In the genomic region with DNA sequence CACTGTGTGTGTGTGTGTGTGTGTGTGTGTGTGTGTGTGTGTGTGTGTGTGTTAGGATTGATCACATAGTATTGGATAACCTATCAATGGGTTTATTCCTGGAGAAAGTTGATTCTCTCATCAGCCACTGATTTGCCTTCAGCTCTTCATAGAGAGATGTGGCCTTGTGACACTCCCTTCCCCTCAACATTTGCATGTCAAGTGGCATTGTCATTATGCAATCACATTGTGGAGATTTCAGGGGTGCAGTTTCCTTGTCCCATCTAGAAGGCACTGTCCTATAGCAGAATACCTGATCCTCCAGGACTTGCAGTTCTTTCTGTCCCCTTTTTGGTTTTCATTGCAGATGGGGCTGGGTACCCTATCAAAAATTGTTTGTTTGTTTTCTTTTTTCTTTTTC, we compare ENCODE assay signal across 27 mouse cellular contexts. TPM values are rescaled to one million over a fixed set of nuclear protein-coding genes. Genes with fewer than 3 reads are reported as not detected.
DNase-seq lines count a peak whose midpoint lies in the region; ATAC-seq and TF ChIP-seq lines count a peak whose summit lies in the region.
"Had no signal": no experiment of that assay in that cellular context is flagged by ENCODE, and none has a peak within 500 bp of the region (broad histone marks: within the 10 kb centered on the region; RNA-seq: fewer than 3 reads in every experiment).

No protein-coding gene starts in this region.

- DNase-seq in CD4-positive, CD25-positive, alpha-beta regulatory T cell, adult 2 months (ENCODE audit: low read depth, low spot score) = peak; percentile 6
- DNase-seq in ES-E14 (ENCODE audit: low read depth, low spot score) = peak; percentile 15
- DNase-seq in ZHBTc4 (ENCODE audit: low read depth, low spot score) = peak; percentile 42
- DNase-seq in left cerebral cortex, adult 9 months (ENCODE audit: low spot score in 2 of 2) = no peak
- DNase-seq in left cerebral cortex, postnatal 14 days (ENCODE audit: low spot score in 2 of 2) = no peak
- DNase-seq: adrenal gland, postnatal 10 days; adrenal gland, postnatal 36 days; cerebellum, adult 18-20 months; cerebellum, adult 9-10 months; cerebellum, postnatal 14 days; gastrocnemius, postnatal 25 days; heart, adult 18-20 months; heart, postnatal 14 days; heart, postnatal 4 days had no signal

- H3K9ac ChIP-seq in ES-E14 (ENCODE audit: insufficient read depth, low read depth, low read length, poor library complexity, severe bottlenecking) = no peak overlapping the region
- H3K9ac ChIP-seq: embryonic facial prominence, embryonic 12.5 days; embryonic facial prominence, embryonic 15.5 days; forebrain, embryonic 12.5 days; forebrain, embryonic 15.5 days; heart, embryonic 13.5 days; hindbrain, embryonic 14.5 days had no signal

- intact Hi-C loops in left cerebral cortex, postnatal 14 days (cut with DNase I) = loop anchor here (2.0 kb wide), 1 partner anchor 232 kb away; no protein-coding TSS in a partner anchor

- H3K4me3 ChIP-seq in ES-E14 (ENCODE audit: insufficient read depth in 1 of 2, low read depth in 1 of 2, low read length in 2 of 2, poor library complexity in 1 of 2, severe bottlenecking in 1 of 2) = no peak overlapping the region
- H3K4me3 ChIP-seq: embryonic facial prominence, embryonic 12.5 days; embryonic facial prominence, embryonic 15.5 days; erythroblast, embryonic 14.5 days; forebrain, embryonic 12.5 days; forebrain, embryonic 15.5 days; heart, embryonic 10.5 days; heart, embryonic 13.5 days had no signal

- in situ Hi-C loops in ES-E14 (cut with MboI; ENCODE audit: low sequenced_read_pairs in 2 of 2, unreplicated experiment in 2 of 2) = loop anchor here in 1 of 2 experiments (25.0 kb wide), 1 partner anchor 237 kb away; no protein-coding TSS in a partner anchor

- no peaks in the 10 kb centered on the region for H3K9me3 ChIP-seq in ES-E14 (ENCODE audit: control insufficient read depth, insufficient read depth, low read depth, low read length)
- H3K9me3 ChIP-seq: embryonic facial prominence, embryonic 12.5 days; embryonic facial prominence, embryonic 15.5 days; forebrain, embryonic 12.5 days; forebrain, embryonic 15.5 days; heart, embryonic 10.5 days; heart, embryonic 13.5 days had no signal

- H3K36me3 ChIP-seq in ES-E14 (ENCODE audit: control insufficient read depth, insufficient read depth, low read length, poor library complexity, severe bottlenecking) = no peaks in the 10 kb centered on the region
- H3K36me3 ChIP-seq: embryonic facial prominence, embryonic 12.5 days; embryonic facial prominence, embryonic 15.5 days; forebrain, embryonic 12.5 days; forebrain, embryonic 15.5 days; heart, embryonic 10.5 days; heart, embryonic 13.5 days had no signal

- H3K27ac ChIP-seq in ES-E14 (ENCODE audit: insufficient read depth, low read depth, low read length, poor library complexity, severe bottlenecking) = no peak overlapping the region
- H3K27ac ChIP-seq: embryonic facial prominence, embryonic 12.5 days; embryonic facial prominence, embryonic 15.5 days; forebrain, embryonic 12.5 days; forebrain, embryonic 15.5 days; heart, embryonic 10.5 days; heart, embryonic 13.5 days; hindbrain, embryonic 14.5 days; hindbrain, postnatal 0 days had no signal

- ATAC-seq in CD4-positive, CD25-positive, alpha-beta regulatory T cell, adult 4 months = no peak
- ATAC-seq in megakaryocyte progenitor cell, adult 5-6 weeks (replicated peaks; ENCODE audit: poor library complexity) = peak; percentile 39; the same call in 1 of the 2 replicates
- no peak for ATAC-seq in activated CD4-positive, CD25-positive, alpha-beta regulatory T cell, adult 4 months
- ATAC-seq: forebrain, embryonic 15.5 days; hindbrain, postnatal 0 days; intestine, postnatal 0 days had no signal

- H3K4me1 ChIP-seq in ES-E14 (ENCODE audit: control insufficient read depth in 2 of 2, insufficient read depth in 2 of 2, low read length in 2 of 2, poor library complexity in 1 of 2) = 0 out of 4 replicates have a peak, but pooled peaks cover 0 to 3% of the 10 kb centered on the region in 2 experiments
- H3K4me1 ChIP-seq: embryonic facial prominence, embryonic 12.5 days; embryonic facial prominence, embryonic 15.5 days; forebrain, embryonic 12.5 days; forebrain, embryonic 15.5 days; heart, embryonic 10.5 days; heart, embryonic 13.5 days had no signal

TF ChIP-seq in ES-E14, 5 proteins besides CTCF, POLR2A, EP300 and RAD21:
- TF ChIP-seq HCFC1 (IDR thresholded peaks at IDR 0.05; ENCODE audit: borderline replicate concordance, insufficient read depth, low read length) = no peak
- TF ChIP-seq ZC3H11A (IDR thresholded peaks at IDR 0.05; ENCODE audit: borderline replicate concordance, low read depth, low read length) = no peak
- no peak for TF ChIP-seq ZNF384 (IDR thresholded peaks at IDR 0.05; ENCODE audit: low read depth, low read length)
- TF ChIP-seq MAFK (IDR thresholded peaks at IDR 0.05; ENCODE audit: insufficient read depth, low read depth, low read length) = no peak
- no peak for TF ChIP-seq CHD2 (IDR thresholded peaks at IDR 0.05; ENCODE audit: low read depth, low read length)

RNA-seq across cellular contexts. Expression of a gene that starts 41.9 kb away (rescaled TPM):
- 10 to 100 TPM; 23.9 to 26.5 TPM for polyA plus RNA-seq in CD4-positive, CD25-positive, alpha-beta regulatory T cell, adult 4 months (2017; shearing (Covaris generic))
- total RNA-seq in ES-E14 (2012; rRNA removed) = 6.1 and 6.6 TPM in 2 replicates
- total RNA-seq in megakaryocyte progenitor cell, adult 5-6 weeks (2015) = 14.7 and 16.0 TPM in 2 replicates
- 17.6 and 18.8 TPM in 2 replicates for total RNA-seq in megakaryocyte progenitor cell, adult 5-6 weeks (2017)
- 10 to 100 TPM; 24.3 to 27.7 TPM for polyA plus RNA-seq in activated CD4-positive, CD25-positive, alpha-beta regulatory T cell, adult 4 months (2017; shearing (Covaris generic))
- total RNA-seq in left cerebral cortex, postnatal 14 days (2021) = 10 to 100 TPM; 10.6 to 12.0 TPM

Comparison
In these comparisons a context has a peak if more than half of its experiments do, and no peak if none do; other contexts are left out.
1. DNase-seq: peak in CD4-positive, CD25-positive, alpha-beta regulatory T cell, adult 2 months (single experiment), ES-E14 (single experiment) and ZHBTc4 (single experiment); none in left cerebral cortex, adult 9 months (0 of 2) and left cerebral cortex, postnatal 14 days (0 of 2).